Mouse (Mus musculus) ovary, adult 10 weeks (tissue): ENCODE results near the gene Gli2. TPM values are rescaled to one million over a fixed set of nuclear protein-coding genes. Genes with fewer than 3 reads are reported as not detected.

ENCODE experiments used
- polyA plus RNA-seq: library from polyadenylated mRNA; stranded (reverse); fragments of 350-450 nt; fragmentation: Illumina TruSeq; extraction: RNeasy Lipid Tissue Mini Kit (QIAGEN cat#74804); gene quantifications from one replicate; pipeline ENCODE4 v1.2.3, GENCODE M21; 2014

Gene Gli2
- polyA plus RNA-seq: 0.94 TPM

DNA sequence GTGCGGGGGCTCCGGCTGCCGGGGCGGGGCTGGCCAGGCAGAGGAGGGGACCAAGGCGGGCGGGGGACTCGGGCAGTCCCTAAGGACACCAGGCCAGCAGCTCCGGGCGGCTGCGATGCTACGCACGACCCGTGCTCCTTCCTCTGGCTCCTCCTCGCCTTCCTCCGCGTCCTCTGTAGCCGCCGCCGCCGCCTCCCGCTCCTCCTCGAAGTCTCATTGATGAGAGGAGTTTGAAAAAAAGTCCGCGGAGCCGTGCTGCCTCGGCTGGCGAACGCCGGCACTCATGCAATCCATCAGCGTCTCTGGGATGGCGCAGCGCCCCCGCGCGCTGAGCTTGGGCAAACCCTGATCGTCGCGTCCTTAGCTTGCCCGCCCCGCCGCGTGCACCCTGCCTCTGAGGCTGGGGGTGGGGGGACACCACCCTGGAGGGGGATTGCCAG lies at the start of gene Gli2:
Gli2 (minus strand) TSS at position 218 of the 440 bp plus-strand sequence.

